Mouse (Mus musculus) bone marrow, adult 2 months (tissue): ENCODE results near the gene Tor3a.

Source experiments
- CTCF ChIP-seq: fragments of 200-500 bp; IDR thresholded peaks from 2 replicates; pipeline ENCODE4 v1.5.1; 2011; ENCODE audit warnings: low read length, control low read depth; ENCODE audit not compliant: control insufficient read depth, insufficient read depth
- POLR2A ChIP-seq: fragments of 200-500 bp; IDR thresholded peaks from 2 replicates; pipeline ENCODE4 v1.6.1; 2011; ENCODE audit warnings: low read depth, mild to moderate bottlenecking, control low read depth, low read length, borderline replicate concordance; ENCODE audit not compliant: control insufficient read depth

DNA sequence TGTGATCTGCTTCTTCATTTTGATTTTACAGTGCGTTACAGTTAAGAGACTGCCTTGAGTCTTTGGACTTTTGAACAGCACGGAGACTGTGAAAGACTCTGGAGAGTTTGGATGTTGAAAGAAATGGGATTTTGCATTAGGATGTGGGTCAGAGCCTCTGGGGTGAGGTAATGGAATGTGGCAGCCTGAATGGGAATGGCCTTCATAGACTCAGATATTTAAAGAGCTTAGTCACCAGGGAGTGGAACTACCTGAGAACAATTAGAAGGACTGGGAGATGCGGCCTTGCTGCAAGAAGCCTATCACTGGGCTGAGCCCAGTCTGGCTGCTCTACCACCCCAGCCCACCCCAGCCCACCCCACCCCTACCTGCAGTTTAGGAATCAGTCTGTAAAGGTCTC is 3.1 kb upstream of the Tor3a start:
- no peak for TF ChIP-seq POLR2A
- TF ChIP-seq CTCF = no peak
